Mouse (Mus musculus): ENCODE data around the gene Serpine1. TPM values are rescaled to one million over a fixed set of nuclear protein-coding genes. Genes with fewer than 3 reads are reported as not detected.

Gene Serpine1
- polyA plus RNA-seq, 1 experiment from 2014 or later, result 0.35 TPM

GRCm38 (mm10) chr5:137051914-137052505, 20.1 kb downstream of the Serpine1 start:
- Histone ChIP-seq H3K4me3 (no peak overlapping the region), H3K9me3 (no peaks in the 10 kb centered on the region), H3K27me3 (peaks cover 5% of the 10 kb centered on the region; the same call in 1 of the 2 replicates), H3K4me1 (no peaks in the 10 kb centered on the region), H3K36me3 (no peaks in the 10 kb centered on the region), H3K27ac (no peak overlapping the region), H3K4me2 (no peak overlapping the region), H3K9ac (no peak overlapping the region)
- no peak for ATAC-seq (ENCODE audit: insufficient number of reproducible peaks, insufficient read depth, low FRiP score, low TSS enrichment, low read depth)
- 85% methylated on average over 5 of the region's 5 CpGs for WGBS

- WGBS, result 65% methylated on average over 6 of the region's 6 CpGs
- H3K9me3 ChIP-seq, result no peaks in the 10 kb centered on the region
- no peak overlapping the region for H3K4me3 ChIP-seq
- no peak overlapping the region for H3K4me2 ChIP-seq
- H3K36me3 ChIP-seq, result no peaks in the 10 kb centered on the region
- no peak overlapping the region for H3K9ac ChIP-seq
- peaks cover 5% of the 10 kb centered on the region for H3K4me1 ChIP-seq
- no peak for ATAC-seq (ENCODE audit: insufficient number of reproducible peaks, insufficient read depth, low FRiP score, low TSS enrichment, low read depth)
- peaks cover 5% of the 10 kb centered on the region; the same call in 1 of the 2 replicates for H3K27me3 ChIP-seq
- no peak overlapping the region for H3K27ac ChIP-seq
These were observed 20.9 kb downstream of the Serpine1 start for GRCm38 (mm10) chr5:137051125-137051524.

GRCm38 (mm10) chr5:137046991-137047390, 25.1 kb downstream of the Serpine1 start:
- H3K27me3 ChIP-seq, result peaks cover 5% of the 10 kb centered on the region; the same call in 1 of the 2 replicates
- peaks cover 9% of the 10 kb centered on the region for H3K36me3 ChIP-seq
- H3K27ac ChIP-seq, result no peak overlapping the region
- no peak overlapping the region for H3K4me3 ChIP-seq
- ATAC-seq (ENCODE audit: insufficient number of reproducible peaks, insufficient read depth, low FRiP score, low TSS enrichment, low read depth), result no peak
- no peaks in the 10 kb centered on the region for H3K9me3 ChIP-seq
- H3K4me1 ChIP-seq, result peaks cover 12% of the 10 kb centered on the region
- no peak overlapping the region for H3K4me2 ChIP-seq
- H3K9ac ChIP-seq, result no peak overlapping the region

- H3K27me3 ChIP-seq, result peaks cover 5% of the 10 kb centered on the region; the same call in 1 of the 2 replicates
- H3K9ac ChIP-seq, result peak overlapping the region; percentile 88; the same call in 1 of the 2 replicates
- no peaks in the 10 kb centered on the region for H3K9me3 ChIP-seq
- H3K4me1 ChIP-seq, result peaks cover 12% of the 10 kb centered on the region
- H3K4me2 ChIP-seq, result peak overlapping the region; percentile 85
- no peak overlapping the region for H3K27ac ChIP-seq
- peak overlapping the region; percentile 77 for H3K4me3 ChIP-seq
- WGBS, result 27% methylated on average over 5 of the region's 5 CpGs
- H3K36me3 ChIP-seq, result peaks cover 16% of the 10 kb centered on the region
- ATAC-seq (ENCODE audit: insufficient number of reproducible peaks, insufficient read depth, low FRiP score, low TSS enrichment, low read depth), result no peak
These were observed 25.7 kb downstream of the Serpine1 start for GRCm38 (mm10) chr5:137046324-137046718.

- Histone ChIP-seq H3K4me3 (peak within 1 kb of the TSS; percentile 77), H3K9me3 (no peaks in the 10 kb centered on the region), H3K27ac (peak within 1 kb of the TSS; percentile 74), H3K4me1 (peaks cover 12% of the 10 kb centered on the region), H3K27me3 (peaks cover 5% of the 10 kb centered on the region; the same call in 1 of the 2 replicates), H3K9ac (peak within 1 kb of the TSS; percentile 88), H3K4me2 (peak within 1 kb of the TSS; percentile 85), H3K36me3 (peaks cover 21% of the 10 kb centered on the region)
- ATAC-seq (ENCODE audit: insufficient number of reproducible peaks, insufficient read depth, low FRiP score, low TSS enrichment, low read depth), result peak; percentile 89
- WGBS, result under 1% methylated on average over 48 of the region's 48 CpGs
These were observed 26.4 kb downstream of the Serpine1 start, which contains the start of gene Ap1s1 for GRCm38 (mm10) chr5:137045402-137046323. Gene Ap1s1 (minus strand): TSS chr5:137046135.

- H3K4me2 ChIP-seq, result no peak overlapping the region
- ATAC-seq (ENCODE audit: insufficient number of reproducible peaks, insufficient read depth, low FRiP score, low TSS enrichment, low read depth), result no peak
- H3K9ac ChIP-seq, result no peak overlapping the region
- H3K36me3 ChIP-seq, result peaks cover 37% of the 10 kb centered on the region
- H3K27me3 ChIP-seq, result no peaks in the 10 kb centered on the region
- H3K27ac ChIP-seq, result no peak overlapping the region
- H3K4me1 ChIP-seq, result peaks cover 12% of the 10 kb centered on the region
- 97% methylated on average over 7 of the region's 7 CpGs for WGBS
- H3K4me3 ChIP-seq, result no peak overlapping the region
- no peaks in the 10 kb centered on the region for H3K9me3 ChIP-seq
These were observed 28.1 kb downstream of the Serpine1 start for GRCm38 (mm10) chr5:137043997-137044396.

GRCm38 (mm10) chr5:137041442-137041841, 30.6 kb downstream of the Serpine1 start:
- ATAC-seq (ENCODE audit: insufficient number of reproducible peaks, insufficient read depth, low FRiP score, low TSS enrichment, low read depth), result no peak
- H3K36me3 ChIP-seq, result peaks cover 63% of the 10 kb centered on the region
- no peaks in the 10 kb centered on the region for H3K9me3 ChIP-seq
- no peak overlapping the region for H3K9ac ChIP-seq
- H3K4me1 ChIP-seq, result peaks cover 11% of the 10 kb centered on the region
- H3K27ac ChIP-seq, result no peak overlapping the region
- no peak overlapping the region for H3K4me3 ChIP-seq
- no peak overlapping the region for H3K4me2 ChIP-seq
- 83% methylated on average over 10 of the region's 10 CpGs for WGBS
- H3K27me3 ChIP-seq, result no peaks in the 10 kb centered on the region

GRCm38 (mm10) chr5:137039453-137039852, 32.6 kb downstream of the Serpine1 start:
- H3K4me3 ChIP-seq, result no peak overlapping the region
- H3K36me3 ChIP-seq, result peaks cover 76% of the 10 kb centered on the region
- no peaks in the 10 kb centered on the region for H3K4me1 ChIP-seq
- 91% methylated on average over 10 of the region's 10 CpGs for WGBS
- no peak overlapping the region for H3K27ac ChIP-seq
- H3K4me2 ChIP-seq, result no peak overlapping the region
- ATAC-seq (ENCODE audit: insufficient number of reproducible peaks, insufficient read depth, low FRiP score, low TSS enrichment, low read depth), result no peak
- no peaks in the 10 kb centered on the region for H3K27me3 ChIP-seq
- H3K9me3 ChIP-seq, result no peaks in the 10 kb centered on the region
- no peak overlapping the region for H3K9ac ChIP-seq

GRCm38 (mm10) chr5:137036211-137036610, 35.9 kb downstream of the Serpine1 start:
- H3K27me3 ChIP-seq, result peaks cover 25% of the 10 kb centered on the region
- peaks cover 13% of the 10 kb centered on the region for H3K4me1 ChIP-seq
- H3K36me3 ChIP-seq, result peaks cover 59% of the 10 kb centered on the region
- H3K9me3 ChIP-seq, result no peaks in the 10 kb centered on the region
- no peak overlapping the region for H3K4me3 ChIP-seq
- no peak overlapping the region for H3K9ac ChIP-seq
- no peak for ATAC-seq (ENCODE audit: insufficient number of reproducible peaks, insufficient read depth, low FRiP score, low TSS enrichment, low read depth)
- no peak overlapping the region for H3K27ac ChIP-seq
- 84% methylated on average over 13 of the region's 13 CpGs for WGBS
- no peak overlapping the region for H3K4me2 ChIP-seq

GRCm38 (mm10) chr5:137032641-137033074, 39.4 kb downstream of the Serpine1 start:
- H3K27ac ChIP-seq, result no peak overlapping the region
- peak overlapping the region; percentile 52; the same call in 1 of the 2 replicates for H3K9ac ChIP-seq
- peak; percentile 73; the same call in 1 of the 2 replicates for ATAC-seq (ENCODE audit: insufficient number of reproducible peaks, insufficient read depth, low FRiP score, low TSS enrichment, low read depth)
- peak overlapping the region; percentile 49 for H3K4me3 ChIP-seq
- under 1% methylated on average over 48 of the region's 49 CpGs for WGBS
- peaks cover 39% of the 10 kb centered on the region for H3K4me1 ChIP-seq
- peaks cover 25% of the 10 kb centered on the region for H3K36me3 ChIP-seq
- H3K4me2 ChIP-seq, result peak overlapping the region; percentile 99
- peaks cover 61% of the 10 kb centered on the region for H3K27me3 ChIP-seq
- H3K9me3 ChIP-seq, result no peaks in the 10 kb centered on the region

GRCm38 (mm10) chr5:137032033-137032421, 40.0 kb downstream of the Serpine1 start:
- under 1% methylated on average over 32 of the region's 33 CpGs for whole genome bisulfite sequencing
- Histone ChIP-seq H3K4me1 (peaks cover 39% of the 10 kb centered on the region), H3K9ac (0 out of 2 replicates have a peak overlapping the region, but pooled peaks have one; percentile 27), H3K4me3 (peak overlapping the region; percentile 49), H3K9me3 (no peaks in the 10 kb centered on the region), H3K27me3 (peaks cover 66% of the 10 kb centered on the region), H3K4me2 (peak overlapping the region; percentile 99), H3K27ac (no peak overlapping the region), H3K36me3 (peaks cover 19% of the 10 kb centered on the region)
- ATAC-seq (ENCODE audit: insufficient number of reproducible peaks, insufficient read depth, low FRiP score, low TSS enrichment, low read depth), result no peak
